Mouse (Mus musculus) neural tube, embryonic 15.5 days (tissue): ENCODE results near the gene Atp1b4. TPM values are rescaled to one million over a fixed set of nuclear protein-coding genes. Genes with fewer than 3 reads are reported as not detected.

Experiments
- polyA plus RNA-seq: library from polyadenylated mRNA; unstranded; fragments of >200 nt; fragmentation: Nextera tagmentation; extraction: Ambion mirVana; gene quantifications from 2 replicates; pipeline ENCODE4 v1.2.1, GENCODE M21; 2015

Gene Atp1b4
- polyA plus RNA-seq, 1 experiment from 2014 or later: 2.0 TPM

Other genes with a start within 250 kb of the Atp1b4 start
- gene Rhox10, start 249.7 kb upstream of the Atp1b4 start, polyA plus RNA-seq: not detected in 2 replicates
- not detected in 2 replicates for gene Rhox11, start 231.0 kb upstream of the Atp1b4 start, polyA plus RNA-seq
- not detected in 2 replicates for gene Rhox12, start 205.3 kb upstream of the Atp1b4 start, polyA plus RNA-seq
- gene Rhox13, start 195.0 kb upstream of the Atp1b4 start, polyA plus RNA-seq: not detected in 2 replicates
- gene Zbtb33, start 126.4 kb upstream of the Atp1b4 start, polyA plus RNA-seq: 4.3 and 4.5 TPM in 2 replicates
- 48.0 and 48.5 TPM in 2 replicates for gene Tmem255a, start 63.7 kb upstream of the Atp1b4 start, polyA plus RNA-seq
- 58.6 and 101 TPM in 2 replicates for gene Lamp2, start 140.3 kb downstream of the Atp1b4 start, polyA plus RNA-seq